Mouse (Mus musculus) mesoderm, embryonic 11.5 days (tissue): ENCODE results near the gene Sinhcaf.
"Not testable (repeated sequence)": the region's sequence is repeated elsewhere in the genome, so short reads cannot be mapped to it uniquely, and the experiment has no call there.

ENCODE experiments used
- DNase-seq: peaks from one replicate; pipeline ENCODE4 v3.0.0-alpha.2; 2012; ENCODE audit warnings: low read depth, low spot score

Sinhcaf gene

GRCm38 (mm10) chr6:148945509-148946408 is 508 bp downstream of the Sinhcaf start:
- DNase-seq: peak; percentile 67

- DNase-seq: peak; percentile 75
Measured at GRCm38 (mm10) chr6:148944767-148945508, 1.3 kb downstream of the Sinhcaf start.

GRCm38 (mm10) chr6:148944344-148944766 is 1.9 kb downstream of the Sinhcaf start:
- no peak for DNase-seq

- DNase-seq: peak; percentile 31
Measured at GRCm38 (mm10) chr6:148943695-148944094, 2.6 kb downstream of the Sinhcaf start.

- no peak for DNase-seq
Measured at GRCm38 (mm10) chr6:148942406-148942805, 3.9 kb downstream of the Sinhcaf start.

- DNase-seq: no peak
Measured at GRCm38 (mm10) chr6:148941880-148942279, 4.4 kb downstream of the Sinhcaf start.

- DNase-seq: not testable (repeated sequence)
Measured at GRCm38 (mm10) chr6:148940383-148940782, 5.9 kb downstream of the Sinhcaf start.

GRCm38 (mm10) chr6:148937693-148938092 is 8.6 kb downstream of the Sinhcaf start:
- DNase-seq: no peak

GRCm38 (mm10) chr6:148934961-148935590 is 11.2 kb downstream of the Sinhcaf start:
- DNase-seq: no peak

GRCm38 (mm10) chr6:148931281-148931680 is 15.0 kb downstream of the Sinhcaf start:
- DNase-seq: peak; percentile 37

GRCm38 (mm10) chr6:148918841-148919398 is 27.3 kb downstream of the Sinhcaf start:
- DNase-seq: no peak

GRCm38 (mm10) chr6:148917672-148918071 is 28.6 kb downstream of the Sinhcaf start:
- no peak for DNase-seq

GRCm38 (mm10) chr6:148916817-148917216 is 29.4 kb downstream of the Sinhcaf start:
- DNase-seq: peak; percentile 43

GRCm38 (mm10) chr6:148913938-148914337 is 32.3 kb downstream of the Sinhcaf start:
- peak; percentile 76 for DNase-seq

- not testable (repeated sequence) for DNase-seq
Measured at GRCm38 (mm10) chr6:148911906-148912305, 34.4 kb downstream of the Sinhcaf start.

- DNase-seq: no peak
Measured at GRCm38 (mm10) chr6:148906958-148907357, 39.3 kb downstream of the Sinhcaf start.

- DNase-seq: no peak
Measured at GRCm38 (mm10) chr6:148902728-148903127, 43.5 kb downstream of the Sinhcaf start.

GRCm38 (mm10) chr6:148896507-148896851 is 49.8 kb downstream of the Sinhcaf start:
- DNase-seq: no peak

- peak; percentile 98 for DNase-seq
Measured at GRCm38 (mm10) chr6:148895773-148896506, 50.3 kb downstream of the Sinhcaf start, which contains the start of gene Caprin2. Gene Caprin2 (minus strand): TSS chr6:148896237.

- no peak for DNase-seq
Measured at GRCm38 (mm10) chr6:148894888-148895772, 51.1 kb downstream of the Sinhcaf start.
